Mouse (Mus musculus): ENCODE measurements around the gene Cacna1g.

DNA sequence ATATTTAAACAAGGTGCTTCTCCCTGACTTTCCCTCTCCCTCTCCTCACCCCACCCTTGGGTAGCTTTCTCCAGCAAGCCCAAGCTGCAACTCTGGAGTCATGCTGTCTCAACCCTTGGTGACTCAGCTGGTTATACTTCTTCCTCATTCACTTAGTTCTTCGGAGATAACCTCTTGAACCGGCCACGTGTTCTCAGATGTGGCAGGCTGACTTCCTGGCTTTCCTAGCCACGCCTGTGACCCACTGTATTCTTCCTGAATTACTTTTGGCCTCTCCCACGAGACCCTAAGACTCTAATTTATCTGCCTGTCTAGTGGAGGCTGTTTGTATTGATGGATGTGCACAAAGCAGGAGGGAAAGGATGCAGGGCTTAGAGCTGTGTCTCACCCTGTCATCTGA, 103.2 kb downstream of the Cacna1g start:
- TF ChIP-seq CTCF (IDR thresholded peaks at IDR 0.05; ENCODE audit: low read depth) = no peak
- TF ChIP-seq EP300 (IDR thresholded peaks at IDR 0.05; ENCODE audit: low read depth) = no peak
